Mouse (Mus musculus): ENCODE measurements at regions not wholly inside any gene's neighbourhood (a gene's known extent, or its start where the extent isn't known, plus 50 kb on each side); places are given as distances from the start of the nearest gene placed in this dataset.

- DNase-seq (ENCODE audit: low spot score in 2 of 2) = no peak
Measured at GRCm38 (mm10) chr11:56442381-56442780, 401.6 kb upstream of the Nmur2 start.

DNA sequence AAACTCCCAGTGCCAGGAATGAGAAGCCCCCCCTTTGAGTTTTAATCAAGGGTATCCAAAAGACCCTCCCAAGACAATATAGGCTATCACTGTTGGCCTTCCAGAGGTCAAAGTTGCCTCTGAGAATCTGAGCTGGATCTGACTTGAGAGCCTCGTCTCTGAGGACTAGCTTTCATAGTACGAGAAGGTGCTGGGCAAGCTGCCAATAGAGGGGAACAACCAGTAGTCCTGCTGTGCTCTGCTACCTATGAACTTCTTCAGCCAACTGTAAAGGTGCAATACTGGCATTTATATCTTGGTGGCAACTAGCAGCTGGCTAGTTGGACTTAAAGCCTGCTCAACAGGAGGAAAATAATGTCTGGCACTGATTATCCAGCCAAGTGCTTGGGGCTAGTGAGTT is 400.3 kb upstream of the Nmur2 start:
- DNase-seq (ENCODE audit: low spot score in 2 of 2) = no peak

DNA sequence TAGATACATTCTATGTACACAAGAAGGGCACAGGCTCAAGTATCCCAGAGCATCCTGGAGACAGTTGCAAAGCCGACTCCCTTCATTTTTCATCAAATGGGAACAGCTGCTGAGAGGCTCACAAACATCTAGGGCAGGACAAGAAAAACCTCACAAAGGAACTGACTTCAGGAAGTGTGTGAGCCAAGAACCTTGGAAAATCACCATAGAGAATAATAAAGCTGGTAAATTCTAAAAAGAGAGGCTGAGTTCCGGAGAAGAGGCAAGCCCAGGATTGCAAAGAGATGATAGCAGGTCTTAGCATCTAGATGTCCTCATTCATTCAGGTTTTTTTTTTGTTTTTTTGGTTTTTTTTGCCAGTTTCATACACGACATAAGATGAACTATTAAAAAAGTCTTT is 390.3 kb upstream of the Nmur2 start:
- DNase-seq (ENCODE audit: low spot score in 2 of 2) = no peak

DNA sequence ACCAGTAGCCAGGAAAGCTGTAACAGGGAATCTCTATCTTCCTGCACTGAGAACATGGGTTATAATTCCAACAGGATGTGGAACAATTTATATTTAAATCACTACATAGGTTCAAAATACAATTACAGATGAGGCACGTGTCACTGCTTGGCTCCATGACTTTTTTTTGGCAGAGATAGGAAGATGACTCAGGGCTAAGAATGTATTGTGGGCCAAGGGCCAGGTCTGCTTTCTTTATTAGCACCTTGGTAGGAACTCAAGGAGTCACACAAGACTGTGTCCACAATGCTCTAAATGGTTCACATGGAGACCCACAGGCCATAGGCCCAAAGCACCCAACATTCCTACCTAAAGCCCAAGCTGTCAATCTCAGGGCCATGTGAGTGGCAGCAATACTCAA is 344.0 kb upstream of the Nmur2 start:
- DNase-seq (ENCODE audit: low spot score in 2 of 2) = no peak

GRCm38 (mm10) chr11:56377535-56377934 is 336.7 kb upstream of the Nmur2 start:
- DNase-seq (ENCODE audit: low spot score in 2 of 2) = no peak

- no peak for DNase-seq (ENCODE audit: low spot score in 2 of 2)
Measured at GRCm38 (mm10) chr11:56374329-56374728, 333.5 kb upstream of the Nmur2 start.

GRCm38 (mm10) chr11:56373624-56374023 is 332.8 kb upstream of the Nmur2 start:
- no peak for DNase-seq (ENCODE audit: low spot score in 2 of 2)

DNA sequence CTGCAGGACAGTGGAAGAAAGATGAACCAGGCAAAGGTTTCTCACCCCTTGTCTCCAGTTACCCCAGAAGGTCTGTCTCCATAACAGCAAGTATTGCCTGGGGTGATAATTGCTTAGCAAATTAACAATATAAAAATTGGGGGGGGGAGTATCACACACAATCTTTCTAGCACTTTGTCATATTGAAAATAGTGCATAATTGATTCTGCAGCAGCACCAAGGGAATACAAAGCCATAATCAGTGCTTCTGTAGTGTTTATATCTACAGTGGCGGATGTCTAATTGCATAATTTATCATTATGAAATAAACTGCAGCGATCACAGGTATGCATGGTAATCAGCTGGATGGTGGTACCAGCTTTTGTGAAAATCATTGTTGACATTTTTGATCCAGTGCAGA is 316.9 kb upstream of the Nmur2 start:
- DNase-seq (ENCODE audit: low spot score in 2 of 2) = no peak

GRCm38 (mm10) chr11:56351798-56352366 is 311.1 kb upstream of the Nmur2 start:
- DNase-seq (ENCODE audit: low spot score in 2 of 2) = peak in 1 of 2 experiments; percentile 12

DNA sequence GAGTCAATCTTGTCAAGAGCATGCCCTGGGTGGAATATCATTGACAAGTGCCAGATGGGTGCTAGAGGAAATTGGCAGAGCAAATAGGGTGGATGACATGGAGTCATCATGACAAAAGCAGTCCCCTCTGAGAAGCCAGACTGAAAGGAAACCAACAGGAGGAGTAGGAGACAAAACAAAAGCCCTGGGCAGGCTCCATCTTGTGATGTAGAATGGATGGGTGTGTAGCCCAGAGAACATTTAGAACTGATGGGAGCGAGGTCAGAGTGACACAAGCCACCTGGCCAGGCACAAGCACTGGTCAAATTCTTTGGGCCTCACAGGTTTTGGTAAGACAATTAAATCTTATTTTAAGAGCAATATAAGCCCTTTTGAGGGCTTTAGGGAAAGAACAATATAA is 310.4 kb upstream of the Nmur2 start:
- no peak for DNase-seq (ENCODE audit: low spot score in 2 of 2)

- DNase-seq (ENCODE audit: low spot score in 2 of 2) = no peak
Measured at GRCm38 (mm10) chr11:56349766-56350165, 309.0 kb upstream of the Nmur2 start.

DNA sequence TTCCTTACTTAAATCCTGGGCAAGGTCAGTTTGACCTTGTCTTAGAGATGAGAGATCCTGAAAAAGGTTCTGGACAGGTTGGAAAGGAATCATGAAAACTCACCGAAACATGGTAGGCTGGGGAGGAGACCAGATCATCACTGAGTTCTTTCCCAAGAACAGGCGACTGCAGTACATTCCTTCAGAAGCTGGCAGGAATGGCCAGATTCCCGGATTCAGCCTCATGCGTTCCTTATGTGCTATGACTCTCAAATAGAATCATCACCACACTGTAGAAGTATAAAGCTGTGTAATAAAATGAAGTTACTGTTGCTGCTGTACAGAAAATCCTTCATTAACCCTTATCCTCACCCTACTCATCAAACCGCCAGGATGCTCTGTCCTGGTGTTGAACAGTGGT is 307.6 kb upstream of the Nmur2 start:
- DNase-seq (ENCODE audit: low spot score in 2 of 2) = no peak

DNA sequence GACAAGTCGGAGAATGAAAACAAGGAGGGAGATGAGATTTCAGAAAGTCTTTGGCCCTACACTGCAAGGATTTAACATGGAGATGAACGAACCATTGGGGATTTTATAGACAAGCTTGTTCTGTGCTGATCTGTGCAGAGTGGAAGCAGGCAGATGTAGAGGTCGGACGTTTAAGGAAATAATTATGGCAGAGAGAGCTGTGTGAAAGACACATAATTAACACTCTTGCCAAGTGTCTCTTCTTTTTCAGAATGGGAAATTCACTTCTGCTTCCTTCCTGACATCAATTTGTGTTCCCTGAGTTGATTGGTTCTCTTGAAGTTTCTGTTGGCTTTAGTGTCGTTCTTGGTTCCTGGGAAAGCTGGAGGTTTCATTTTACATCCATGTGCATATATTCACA is 302.3 kb upstream of the Nmur2 start:
- no peak for DNase-seq (ENCODE audit: low spot score in 2 of 2)

DNA sequence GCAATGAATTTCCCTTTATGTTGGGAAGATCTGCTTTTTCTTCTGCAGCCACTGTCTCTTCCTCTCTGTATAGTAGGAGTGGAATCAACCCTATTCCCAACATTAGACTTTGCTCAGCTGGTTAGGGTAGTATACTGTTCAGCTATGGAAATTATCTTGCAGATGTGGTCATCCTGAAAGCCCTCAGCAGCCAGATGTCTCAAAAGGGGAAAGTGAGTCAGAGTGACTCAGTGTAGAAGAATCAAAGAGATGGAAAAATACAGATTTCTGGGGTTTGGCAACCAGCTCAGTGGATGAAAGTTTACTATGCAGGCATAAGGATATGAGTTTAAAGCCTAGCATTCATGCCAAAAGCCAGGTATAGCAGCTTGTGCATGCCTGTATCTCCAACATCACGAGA is 300.9 kb upstream of the Nmur2 start:
- DNase-seq (ENCODE audit: low spot score in 2 of 2) = no peak

- DNase-seq (ENCODE audit: low spot score in 2 of 2) = no peak
Measured at GRCm38 (mm10) chr11:56341040-56341439, 300.2 kb upstream of the Nmur2 start.

- DNase-seq (ENCODE audit: low spot score in 2 of 2) = no peak
Measured at GRCm38 (mm10) chr11:56338511-56338910, 297.7 kb upstream of the Nmur2 start.

- DNase-seq (ENCODE audit: low spot score in 2 of 2) = no peak
Measured at GRCm38 (mm10) chr11:56335937-56336336, 295.1 kb upstream of the Nmur2 start.

- DNase-seq (ENCODE audit: low spot score in 2 of 2) = no peak
Measured at GRCm38 (mm10) chr11:56320293-56320692, 279.5 kb upstream of the Nmur2 start.

GRCm38 (mm10) chr11:56315221-56315987 is 274.6 kb upstream of the Nmur2 start:
- no peak for DNase-seq (ENCODE audit: low spot score in 2 of 2)

DNA sequence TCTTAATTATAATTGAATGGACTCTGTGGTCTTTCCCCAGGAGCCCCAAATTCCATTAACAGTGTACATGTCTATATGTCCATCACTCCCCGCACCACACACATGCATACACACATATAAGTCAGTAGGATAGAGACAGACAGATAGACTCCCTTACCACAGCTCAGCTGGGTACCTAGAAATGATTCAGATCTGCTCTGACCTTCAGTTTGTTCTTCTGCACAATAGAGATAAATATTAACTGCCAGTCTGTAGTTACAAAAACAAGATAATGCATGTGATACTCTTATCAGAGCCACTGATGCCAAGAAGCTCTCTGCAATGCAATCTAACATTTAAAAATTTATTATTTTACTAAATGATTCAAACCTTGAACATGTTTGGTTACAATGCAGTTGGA is 268.7 kb upstream of the Nmur2 start:
- DNase-seq (ENCODE audit: low spot score in 2 of 2) = no peak

DNA sequence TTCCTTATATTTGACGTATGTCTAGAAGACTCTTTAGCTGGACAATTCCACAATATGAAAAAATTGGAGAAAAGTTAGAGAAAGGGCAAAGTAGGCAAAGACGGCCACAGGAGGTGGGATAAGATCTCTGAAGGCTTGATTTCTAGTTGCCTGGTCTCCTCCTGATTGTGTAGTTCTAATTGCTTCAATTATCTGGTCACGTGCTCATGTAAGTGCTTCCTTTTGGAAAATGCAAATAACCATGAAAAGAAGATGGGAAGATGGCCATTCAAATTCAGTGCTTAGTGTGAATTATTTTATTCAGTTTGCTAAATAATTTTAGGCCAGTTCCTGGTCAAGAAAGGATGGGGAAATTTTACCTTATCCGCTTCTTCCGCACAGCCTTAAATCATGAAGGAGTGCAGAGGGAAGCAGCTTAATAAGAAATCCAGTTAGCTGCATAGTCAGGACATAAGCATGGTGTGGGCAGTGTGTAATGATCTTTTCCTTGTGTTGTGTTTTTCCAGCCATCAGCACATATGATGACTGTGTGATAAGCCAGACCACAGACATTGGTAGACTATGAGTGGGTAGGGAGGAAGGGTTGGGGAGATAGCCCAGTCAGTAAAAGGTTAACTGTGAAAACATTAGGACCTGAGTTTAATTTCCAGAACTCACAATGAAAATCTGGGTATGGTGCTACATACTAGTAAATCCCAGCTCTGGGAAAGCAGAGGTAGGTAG is 267.7 kb upstream of the Nmur2 start:
- no peak for DNase-seq (ENCODE audit: low spot score in 2 of 2)

DNA sequence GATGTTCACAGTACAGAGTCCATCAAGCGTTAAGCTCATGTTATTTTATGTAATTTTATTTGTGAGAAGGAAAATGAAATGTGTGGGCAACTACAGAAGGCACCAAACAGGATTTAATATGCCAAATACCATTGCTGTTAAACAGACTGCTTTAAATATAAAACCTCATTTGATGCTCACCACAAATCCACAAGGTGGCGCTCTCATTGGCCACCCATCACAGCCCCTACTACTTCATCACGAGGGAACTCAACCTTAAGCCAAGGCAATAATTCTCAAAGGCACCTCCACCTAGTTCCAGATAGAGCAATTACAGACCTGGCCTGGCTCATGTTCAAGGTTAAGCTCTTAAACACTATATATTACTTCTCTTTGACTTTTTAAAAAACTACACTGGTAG is 266.2 kb upstream of the Nmur2 start:
- no peak for DNase-seq (ENCODE audit: low spot score in 2 of 2)
